Mouse (Mus musculus): ENCODE data around the gene Fbf1.
"Not testable (repeated sequence)": the region's sequence is repeated elsewhere in the genome, so short reads cannot be mapped to it uniquely, and the experiment has no call there.

The Fbf1 gene

GRCm38 (mm10) chr11:116107777-116108285 lies 60.1 kb downstream of the Fbf1 start:
- no peak for DNase-seq (ENCODE audit: low spot score in 2 of 2)

- no peak for DNase-seq (ENCODE audit: low spot score in 2 of 2)
These were observed 60.8 kb downstream of the Fbf1 start for GRCm38 (mm10) chr11:116106963-116107776.

- DNase-seq (ENCODE audit: low spot score in 2 of 2) = no peak
These were observed 61.6 kb downstream of the Fbf1 start for GRCm38 (mm10) chr11:116106154-116106962.

GRCm38 (mm10) chr11:116105065-116105464 lies 62.9 kb downstream of the Fbf1 start:
- DNase-seq (ENCODE audit: low spot score in 2 of 2) = no peak

GRCm38 (mm10) chr11:116104006-116104646 lies 63.8 kb downstream of the Fbf1 start:
- no peak for DNase-seq (ENCODE audit: low spot score in 2 of 2)

GRCm38 (mm10) chr11:116103572-116103971 lies 64.4 kb downstream of the Fbf1 start:
- DNase-seq (ENCODE audit: low spot score in 2 of 2) = no peak

GRCm38 (mm10) chr11:116102472-116102871 lies 65.5 kb downstream of the Fbf1 start:
- no peak for DNase-seq (ENCODE audit: low spot score in 2 of 2)

GRCm38 (mm10) chr11:116101931-116102381 lies 66.0 kb downstream of the Fbf1 start:
- no peak for DNase-seq (ENCODE audit: low spot score in 2 of 2)

- DNase-seq (ENCODE audit: low spot score in 2 of 2) = no peak
These were observed 67.1 kb downstream of the Fbf1 start for GRCm38 (mm10) chr11:116100839-116101238.

GRCm38 (mm10) chr11:116100385-116100784 lies 67.6 kb downstream of the Fbf1 start:
- no peak for DNase-seq (ENCODE audit: low spot score in 2 of 2)

GRCm38 (mm10) chr11:116099462-116099861 lies 68.5 kb downstream of the Fbf1 start:
- DNase-seq (ENCODE audit: low spot score in 2 of 2) = no peak

- no peak for DNase-seq (ENCODE audit: low spot score in 2 of 2)
These were observed 69.1 kb downstream of the Fbf1 start for GRCm38 (mm10) chr11:116098711-116099460.

- no peak for DNase-seq (ENCODE audit: low spot score in 2 of 2)
These were observed 71.5 kb downstream of the Fbf1 start for GRCm38 (mm10) chr11:116096213-116097108.

- no peak for DNase-seq (ENCODE audit: low spot score in 2 of 2)
These were observed 72.4 kb downstream of the Fbf1 start for GRCm38 (mm10) chr11:116095573-116095972.

- DNase-seq (ENCODE audit: low spot score in 2 of 2) = no peak
These were observed 74.0 kb downstream of the Fbf1 start for GRCm38 (mm10) chr11:116093771-116094565.

GRCm38 (mm10) chr11:116092959-116093358 lies 75.0 kb downstream of the Fbf1 start:
- not testable (repeated sequence) for DNase-seq (ENCODE audit: low spot score in 2 of 2)

Data from left cerebral cortex, adult 9 months (tissue).